In genomic region chr2:72977272-72977671, GRCm38 (mm10) we compare ENCODE assay signal across 9 mouse cellular contexts. TPM values are rescaled to one million over a fixed set of nuclear protein-coding genes. Genes with fewer than 3 reads are reported as not detected.
DNase-seq lines count a peak whose midpoint lies in the region; ATAC-seq and TF ChIP-seq lines count a peak whose summit lies in the region.
"Had no signal": no experiment of that assay in that cellular context is flagged by ENCODE, and none has a peak within 500 bp of the region (broad histone marks: within the 10 kb centered on the region; RNA-seq: fewer than 3 reads in every experiment).

No protein-coding gene starts in this region.

- peaks cover 8% of the 10 kb centered on the region for H3K4me1 ChIP-seq in spleen, adult 2 months (ENCODE audit: control insufficient read depth, insufficient read depth, insufficient read length)
- H3K4me1 ChIP-seq in liver, embryonic 11.5 days (replicated peaks; ENCODE audit: control insufficient read depth, insufficient read depth, low read length): peaks cover 20% of the 10 kb centered on the region

- no peak overlapping the region; the same call in 1 of the 2 replicates for H3K27ac ChIP-seq in spleen, adult 2 months (ENCODE audit: insufficient read depth, low read length)
- no peak overlapping the region for H3K27ac ChIP-seq in liver, embryonic 11.5 days (ENCODE audit: low read depth, low read length)

- no peak for TF ChIP-seq POLR2A in spleen, adult 2 months (IDR thresholded peaks at IDR 0.05; ENCODE audit: low read depth, low read length)

- DNase-seq in CD4-positive, CD25-positive, alpha-beta regulatory T cell, adult 2 months (ENCODE audit: low read depth, low spot score): peak; percentile 26
- DNase-seq in spleen, adult 2 months (ENCODE audit: low read depth in 1 of 2, low spot score in 2 of 2): no peak
- no peak for DNase-seq in spleen, postnatal 10 days (ENCODE audit: low spot score in 2 of 2)
- DNase-seq in liver, embryonic 11.5 days (ENCODE audit: low spot score): no peak
- no peak for DNase-seq in retina, embryonic 14.5 days (ENCODE audit: low spot score)
- no peak for DNase-seq in urinary bladder, postnatal 10 days (ENCODE audit: low spot score)
- no peak for DNase-seq in spleen, adult 18-20 months
- DNase-seq: cerebellum, postnatal 10 days had no signal

- ATAC-seq in CD4-positive, CD25-positive, alpha-beta regulatory T cell, adult 4 months: no peak
- ATAC-seq in liver, embryonic 11.5 days (replicated peaks; ENCODE audit: low FRiP score): no peak

- H3K4me2 ChIP-seq in liver, embryonic 11.5 days: peak overlapping the region; percentile 61

- 27% methylated on average over 1 of the region's 1 CpGs for WGBS in spleen, adult 2 months
- WGBS in liver, embryonic 11.5 days: 85% methylated on average over 1 of the region's 1 CpGs

- peak overlapping the region; percentile 40; the same call in 1 of the 2 replicates for H3K4me3 ChIP-seq in spleen, adult 2 months (ENCODE audit: extremely low read depth, insufficient read depth, insufficient read length)
- H3K4me3 ChIP-seq in liver, embryonic 11.5 days (ENCODE audit: low read depth, low read length): peak overlapping the region; percentile 21; the same call in 1 of the 2 replicates

- H3K36me3 ChIP-seq in spleen, adult 2 months (ENCODE audit: control insufficient read depth, insufficient read depth, low read length): peaks cover 2% of the 10 kb centered on the region
- no peaks in the 10 kb centered on the region for H3K36me3 ChIP-seq in liver, embryonic 11.5 days (ENCODE audit: control insufficient read depth, insufficient read depth, low read length)

- no peaks in the 10 kb centered on the region for H3K9me3 ChIP-seq in liver, embryonic 11.5 days (ENCODE audit: control insufficient read depth, low read length)

- H3K27me3 ChIP-seq in spleen, adult 2 months (ENCODE audit: control insufficient read depth, insufficient read depth, low read length): no peaks in the 10 kb centered on the region
- no peaks in the 10 kb centered on the region for H3K27me3 ChIP-seq in liver, embryonic 11.5 days (replicated peaks; ENCODE audit: control insufficient read depth, insufficient read depth, low read length)

- no peak for TF ChIP-seq CTCF in spleen, adult 2 months (IDR thresholded peaks at IDR 0.05; ENCODE audit: extremely low read depth, insufficient read depth, insufficient read length, insufficient replicate concordance)

- no peak overlapping the region for H3K9ac ChIP-seq in liver, embryonic 11.5 days (ENCODE audit: low read depth, low read length)

RNA-seq across cellular contexts. Expression of gene Sp3, which starts 3.0 kb away (rescaled TPM):
- polyA plus RNA-seq in CD4-positive, CD25-positive, alpha-beta regulatory T cell, adult 4 months (2017; shearing (Covaris generic)): 10 to 100 TPM; 52.0 to 71.4 TPM
- polyA plus RNA-seq in spleen, adult 2 months (2012; rRNA removed): 9.4 and 11.0 TPM in 2 replicates
- 49.6 and 50.6 TPM in 2 replicates for polyA plus RNA-seq in liver, embryonic 11.5 days (2014; fragmentation: Nextera tagmentation; extraction: Ambion mirVana)

RNA-seq across cellular contexts. Expression of gene Gm11084, which starts 9.2 kb away (rescaled TPM):
- polyA plus RNA-seq in CD4-positive, CD25-positive, alpha-beta regulatory T cell, adult 4 months (2017; shearing (Covaris generic)): not detected
- not detected in 2 replicates for polyA plus RNA-seq in spleen, adult 2 months (2012; rRNA removed)
- polyA plus RNA-seq in liver, embryonic 11.5 days (2014; fragmentation: Nextera tagmentation; extraction: Ambion mirVana): not detected in 2 replicates
